Mouse (Mus musculus) embryonic facial prominence, embryonic 15.5 days (tissue): ENCODE results near the gene Trp53. TPM values are rescaled to one million over a fixed set of nuclear protein-coding genes. Genes with fewer than 3 reads are reported as not detected.

Source experiments
- ATAC-seq: fragments of 200-750 bp; cut with Nextera tagmentation; 2 replicates; pipeline ENCODE4 v1.8.0; 2017; ENCODE audit warnings: low read depth, moderate TSS enrichment; ENCODE audit not compliant: insufficient number of reproducible peaks, low FRiP score, low TSS enrichment
- H3K27ac ChIP-seq: fragments of 300-500 bp; sonication (generic); replicated peaks from 2 replicates; pipeline ENCODE4 v1.5.1; 2015; ENCODE audit warnings: mild to moderate bottlenecking, inconsistent platforms
- H3K27me3 ChIP-seq: fragments of 300-500 bp; sonication (generic); 2 replicates; pipeline ENCODE4 v1.6.1; 2015; ENCODE audit warnings: inconsistent platforms
- H3K36me3 ChIP-seq: fragments of 300-500 bp; sonication (generic); 2 replicates; pipeline ENCODE4 v1.6.1; 2015; ENCODE audit warnings: mild to moderate bottlenecking, inconsistent platforms
- H3K4me1 ChIP-seq: fragments of 300-500 bp; sonication (generic); 2 replicates; pipeline ENCODE4 v1.6.1; 2015; ENCODE audit warnings: inconsistent platforms
- H3K4me2 ChIP-seq: fragments of 300-500 bp; sonication (generic); replicated peaks from 2 replicates; pipeline ENCODE4 v1.6.1; 2015; ENCODE audit warnings: mild to moderate bottlenecking, inconsistent platforms
- H3K4me3 ChIP-seq: fragments of 300-500 bp; sonication (generic); replicated peaks from 2 replicates; pipeline ENCODE4 v1.5.1; 2015; ENCODE audit warnings: mild to moderate bottlenecking, inconsistent platforms
- H3K9ac ChIP-seq: fragments of 300-500 bp; sonication (generic); 2 replicates; pipeline ENCODE4 v1.6.1; 2015; ENCODE audit warnings: inconsistent platforms
- H3K9me3 ChIP-seq: fragments of 300-500 bp; sonication (generic); replicated peaks from 2 replicates; pipeline ENCODE4 v1.6.1; 2016; ENCODE audit warnings: inconsistent platforms
- WGBS: fragments of 180-500 bp; shearing (Covaris S2); methylation state at CpG from one replicate; pipeline ENCODE4 v1.1.7; 2015; 5-methylcytosine and 5-hydroxymethylcytosine counted together
- polyA plus RNA-seq: library from polyadenylated mRNA; unstranded; fragments of >200 nt; fragmentation: Nextera tagmentation; extraction: Ambion mirVana; gene quantifications from 2 replicates; pipeline ENCODE4 v1.2.1, GENCODE M21; 2015

The Trp53 gene
- polyA plus RNA-seq, 1 experiment from 2014 or later: 141 TPM

DNA sequence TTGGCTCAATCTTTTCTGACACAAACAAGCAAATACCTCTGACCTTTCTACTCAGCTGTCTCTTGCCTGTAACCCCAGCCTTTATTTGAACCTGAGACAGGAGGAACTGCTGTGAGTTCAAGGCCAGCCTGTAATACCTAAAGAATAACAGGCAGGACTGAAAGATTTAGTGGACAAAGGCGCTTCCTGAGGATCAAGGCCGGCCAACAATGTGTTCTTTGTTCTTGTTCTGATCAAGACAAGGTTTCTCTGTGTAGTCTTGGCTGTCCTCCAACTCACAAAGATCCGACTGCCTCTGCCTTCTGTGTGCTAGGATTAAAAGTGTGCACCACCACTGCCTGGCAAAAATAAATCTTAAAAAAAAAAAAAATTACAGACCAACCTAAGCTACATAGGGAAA lies 15.8 kb upstream of the Trp53 start:
- Histone ChIP-seq H3K27ac (no peak overlapping the region), H3K4me2 (no peak overlapping the region), H3K4me1 (peaks cover 23% of the 10 kb centered on the region), H3K9me3 (no peaks in the 10 kb centered on the region), H3K9ac (no peak overlapping the region), H3K36me3 (peaks cover 54% of the 10 kb centered on the region), H3K4me3 (no peak overlapping the region), H3K27me3 (no peaks in the 10 kb centered on the region)
- no peak for ATAC-seq
- WGBS: 49% methylated on average over 3 of the region's 3 CpGs

DNA sequence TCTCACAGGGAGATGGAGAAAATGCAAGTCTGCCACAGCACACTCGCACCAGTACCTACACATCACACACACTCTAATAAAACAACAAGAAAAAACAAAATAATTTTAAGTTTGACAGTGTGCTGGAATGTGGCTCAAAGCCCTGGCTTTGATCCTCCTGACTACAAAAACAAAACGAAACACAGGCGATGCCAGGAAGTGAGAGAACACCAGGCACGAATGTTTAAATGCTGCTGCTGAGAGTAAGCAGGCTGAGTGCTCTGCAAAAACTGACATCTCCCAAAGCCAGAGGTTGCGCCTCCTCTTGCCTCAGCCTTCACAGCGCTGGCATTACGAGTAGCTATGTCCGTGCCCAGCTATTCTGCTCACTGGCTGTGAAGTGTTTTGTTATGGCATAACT lies 15.0 kb upstream of the Trp53 start:
- H3K4me1 ChIP-seq: peaks cover 17% of the 10 kb centered on the region
- no peaks in the 10 kb centered on the region for H3K9me3 ChIP-seq
- 69% methylated on average over 8 of the region's 8 CpGs for WGBS
- H3K27ac ChIP-seq: no peak overlapping the region
- H3K27me3 ChIP-seq: no peaks in the 10 kb centered on the region
- no peak overlapping the region for H3K9ac ChIP-seq
- peaks cover 62% of the 10 kb centered on the region for H3K36me3 ChIP-seq
- no peak overlapping the region for H3K4me2 ChIP-seq
- H3K4me3 ChIP-seq: no peak overlapping the region
- no peak for ATAC-seq

DNA sequence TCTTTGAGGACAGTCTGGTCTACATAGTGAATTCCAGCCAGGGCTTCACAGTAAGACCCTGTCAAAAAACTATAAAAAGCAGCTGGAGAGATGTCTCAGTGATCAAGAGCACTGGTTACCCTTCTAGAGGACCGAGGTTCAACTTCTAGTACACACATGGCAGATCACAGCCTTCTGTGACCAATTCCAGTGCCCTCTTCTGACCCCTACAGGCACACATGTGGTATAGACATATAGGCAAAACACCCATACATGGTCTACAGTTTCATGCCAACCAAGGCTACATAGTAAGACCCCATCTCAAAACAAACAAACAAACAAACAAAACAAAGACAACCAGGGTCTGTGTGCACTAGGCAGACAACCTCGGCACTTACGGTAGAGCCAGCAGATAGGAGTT lies 4.9 kb upstream of the Trp53 start:
- peaks cover 26% of the 10 kb centered on the region for H3K4me1 ChIP-seq
- 50% methylated on average over 3 of the region's 3 CpGs for WGBS
- no peak for ATAC-seq
- H3K4me2 ChIP-seq: no peak overlapping the region
- no peaks in the 10 kb centered on the region for H3K9me3 ChIP-seq
- H3K27ac ChIP-seq: no peak overlapping the region
- peaks cover 48% of the 10 kb centered on the region for H3K36me3 ChIP-seq
- no peak overlapping the region for H3K4me3 ChIP-seq
- no peaks in the 10 kb centered on the region for H3K27me3 ChIP-seq
- H3K9ac ChIP-seq: no peak overlapping the region

GRCm38 (mm10) chr11:69576307-69576706 lies 3.9 kb upstream of the Trp53 start:
- Histone ChIP-seq H3K27ac (no peak overlapping the region), H3K4me1 (peaks cover 26% of the 10 kb centered on the region), H3K36me3 (peaks cover 37% of the 10 kb centered on the region), H3K4me2 (no peak overlapping the region), H3K9me3 (no peaks in the 10 kb centered on the region), H3K27me3 (no peaks in the 10 kb centered on the region), H3K9ac (no peak overlapping the region), H3K4me3 (no peak overlapping the region)
- 51% methylated on average over 5 of the region's 5 CpGs for WGBS
- no peak for ATAC-seq

- Histone ChIP-seq H3K9ac (peak overlapping the region; percentile 85), H3K4me3 (peak overlapping the region; percentile 87), H3K9me3 (no peaks in the 10 kb centered on the region), H3K4me2 (peak overlapping the region; percentile 78), H3K4me1 (peaks cover 35% of the 10 kb centered on the region), H3K36me3 (peaks cover 19% of the 10 kb centered on the region; the same call in 1 of the 2 replicates), H3K27me3 (no peaks in the 10 kb centered on the region), H3K27ac (peak overlapping the region; percentile 82; the same call in 1 of the 2 replicates)
- no peak for ATAC-seq
- 10% methylated on average over 15 of the region's 15 CpGs for WGBS
Observed at GRCm38 (mm10) chr11:69578301-69578700, 1.9 kb upstream of the Trp53 start.

DNA sequence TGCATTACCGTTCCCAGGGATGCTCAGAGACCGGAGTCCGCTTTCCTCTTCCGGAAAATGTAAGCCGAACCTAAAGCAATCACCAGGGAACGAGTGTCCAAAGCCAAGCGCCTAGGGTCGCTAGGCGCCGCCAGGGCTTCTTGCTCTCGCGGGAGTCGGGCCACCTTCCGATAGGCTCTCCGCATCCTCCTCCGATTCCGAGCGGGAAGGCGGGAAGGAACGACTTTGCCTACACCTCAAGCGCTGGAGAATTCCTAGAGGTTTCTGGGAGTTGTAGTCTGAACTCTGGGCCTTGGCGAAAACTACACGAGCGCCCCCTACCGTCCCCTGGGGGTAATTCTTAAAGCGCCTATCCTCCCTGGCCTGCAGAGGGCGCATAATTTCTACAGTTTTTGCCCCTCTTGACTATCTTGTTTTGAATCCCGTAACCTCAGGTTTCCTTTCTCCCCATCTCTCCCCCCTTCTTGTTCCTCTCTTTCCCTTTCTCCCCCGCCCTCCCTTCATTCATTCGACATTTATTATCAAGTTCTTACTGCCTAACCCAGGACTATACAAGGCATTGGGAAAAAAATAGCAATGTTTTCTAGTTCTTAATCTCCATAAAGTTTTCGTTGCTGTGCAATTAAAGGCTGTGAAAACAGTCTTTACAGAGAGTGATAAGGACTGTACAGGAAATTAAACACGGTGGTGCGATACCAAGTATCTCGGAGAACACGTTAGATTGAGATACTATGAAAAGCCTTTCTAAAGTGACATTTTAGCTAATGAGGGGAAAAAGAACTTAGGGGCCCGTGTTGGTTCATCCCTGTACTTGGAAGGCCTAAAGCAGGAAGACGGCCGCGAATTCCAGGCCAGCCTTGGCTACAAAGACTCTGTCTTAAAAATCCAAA lies 786 bp upstream of the Trp53 start:
- H3K9ac ChIP-seq: peak overlapping the region; percentile 85
- H3K4me2 ChIP-seq: peak overlapping the region; percentile 78
- 1% methylated on average over 39 of the region's 39 CpGs for WGBS
- peak; percentile 90 for ATAC-seq
- H3K4me3 ChIP-seq: peak overlapping the region; percentile 87
- peaks cover 13% of the 10 kb centered on the region; the same call in 1 of the 2 replicates for H3K36me3 ChIP-seq
- H3K9me3 ChIP-seq: no peaks in the 10 kb centered on the region
- H3K27ac ChIP-seq: peak overlapping the region; percentile 96
- peaks cover 35% of the 10 kb centered on the region for H3K4me1 ChIP-seq
- H3K27me3 ChIP-seq: no peaks in the 10 kb centered on the region

GRCm38 (mm10) chr11:69580572-69581146 lies 500 bp downstream of the Trp53 start:
- no peak for ATAC-seq
- Histone ChIP-seq H3K4me1 (peaks cover 35% of the 10 kb centered on the region), H3K4me3 (peak overlapping the region; percentile 87), H3K27ac (peak overlapping the region; percentile 96), H3K36me3 (peaks cover 7% of the 10 kb centered on the region; the same call in 1 of the 2 replicates), H3K4me2 (peak overlapping the region; percentile 78), H3K9ac (peak overlapping the region; percentile 71), H3K9me3 (no peaks in the 10 kb centered on the region), H3K27me3 (no peaks in the 10 kb centered on the region)
- under 1% methylated on average over 25 of the region's 25 CpGs for WGBS

DNA sequence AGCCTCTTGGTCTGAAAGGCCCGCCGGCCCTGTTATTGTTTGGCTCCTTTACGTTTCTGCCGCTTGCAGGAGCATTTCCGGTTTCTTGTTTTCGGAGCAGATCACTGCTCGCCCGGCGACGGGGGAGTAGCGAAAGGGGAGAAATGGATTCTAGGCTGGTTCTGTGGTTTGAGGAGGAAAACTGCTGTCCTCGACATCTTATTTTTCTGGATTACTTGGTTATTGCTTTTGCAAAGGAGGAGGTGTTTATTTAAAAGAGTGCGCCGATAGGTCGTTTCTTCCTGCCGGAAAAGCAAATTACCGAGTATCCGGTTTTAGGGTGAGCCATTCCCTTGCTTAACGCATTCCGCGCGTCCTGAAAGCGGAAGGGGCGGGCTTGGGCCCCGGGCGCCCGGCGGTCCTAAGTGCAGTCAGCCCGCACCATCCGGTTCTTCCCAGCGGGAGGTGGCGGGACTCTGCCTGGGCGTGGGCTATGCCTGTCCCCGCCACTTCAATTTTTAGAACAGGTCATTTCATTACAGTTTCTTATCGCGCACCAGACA lies 1.1 kb downstream of the Trp53 start:
- H3K9me3 ChIP-seq: no peaks in the 10 kb centered on the region
- H3K4me3 ChIP-seq: peak overlapping the region; percentile 87
- peak overlapping the region; percentile 78 for H3K4me2 ChIP-seq
- ATAC-seq: peak; percentile 84
- H3K4me1 ChIP-seq: peaks cover 33% of the 10 kb centered on the region
- peak overlapping the region; percentile 96 for H3K27ac ChIP-seq
- under 1% methylated on average over 36 of the region's 36 CpGs for WGBS
- H3K36me3 ChIP-seq: peaks cover 7% of the 10 kb centered on the region; the same call in 1 of the 2 replicates
- H3K9ac ChIP-seq: peak overlapping the region; percentile 71
- H3K27me3 ChIP-seq: no peaks in the 10 kb centered on the region

GRCm38 (mm10) chr11:69581814-69582213 lies 1.7 kb downstream of the Trp53 start:
- H3K4me3 ChIP-seq: peak overlapping the region; percentile 87
- no peak for ATAC-seq
- H3K9me3 ChIP-seq: no peaks in the 10 kb centered on the region
- H3K27me3 ChIP-seq: no peaks in the 10 kb centered on the region
- peak overlapping the region; percentile 71; the same call in 1 of the 2 replicates for H3K9ac ChIP-seq
- H3K27ac ChIP-seq: peak overlapping the region; percentile 96
- H3K4me1 ChIP-seq: peaks cover 30% of the 10 kb centered on the region
- peaks cover 6% of the 10 kb centered on the region; the same call in 1 of the 2 replicates for H3K36me3 ChIP-seq
- peak overlapping the region; percentile 78 for H3K4me2 ChIP-seq
- WGBS: under 1% methylated on average over 8 of the region's 8 CpGs

- Histone ChIP-seq H3K9me3 (no peaks in the 10 kb centered on the region), H3K4me1 (peaks cover 25% of the 10 kb centered on the region), H3K36me3 (peaks cover 5% of the 10 kb centered on the region), H3K4me3 (peak overlapping the region; percentile 87), H3K27me3 (no peaks in the 10 kb centered on the region), H3K4me2 (peak overlapping the region; percentile 78), H3K9ac (peak overlapping the region; percentile 9; the same call in 1 of the 2 replicates), H3K27ac (peak overlapping the region; percentile 96; the same call in 1 of the 2 replicates)
- WGBS: 63% methylated on average over 9 of the region's 9 CpGs
- ATAC-seq: no peak
Observed at GRCm38 (mm10) chr11:69582230-69582805, 2.2 kb downstream of the Trp53 start.

- WGBS: 74% methylated on average over 7 of the region's 7 CpGs
Observed at GRCm38 (mm10) chr11:69584008-69584407, 3.8 kb downstream of the Trp53 start.

More at GRCm38 (mm10) chr11:69584008-69584407, 3.8 kb downstream of the Trp53 start:
- H3K27me3 ChIP-seq: no peaks in the 10 kb centered on the region
- H3K4me3 ChIP-seq: no peak overlapping the region
- no peak for ATAC-seq
- peaks cover 21% of the 10 kb centered on the region for H3K36me3 ChIP-seq
- no peak overlapping the region for H3K4me2 ChIP-seq
- peaks cover 10% of the 10 kb centered on the region for H3K4me1 ChIP-seq
- H3K9ac ChIP-seq: no peak overlapping the region
- H3K27ac ChIP-seq: no peak overlapping the region
- H3K9me3 ChIP-seq: no peaks in the 10 kb centered on the region
